In genomic region chr6:101585871-101586270, GRCm38 (mm10) we compare ENCODE assay signal across 14 mouse cellular contexts.
"Had no signal": no experiment of that assay in that cellular context is flagged by ENCODE, and none has a peak within 500 bp of the region (broad histone marks: within the 10 kb centered on the region; RNA-seq: fewer than 3 reads in every experiment).

No protein-coding gene starts in this region.

- H3K27ac ChIP-seq: macrophage; midbrain, embryonic 13.5 days; midbrain, embryonic 15.5 days; neural tube, embryonic 12.5 days; stomach, embryonic 15.5 days; stomach, postnatal 0 days had no signal

- H3K9me3 ChIP-seq: megakaryocyte, embryonic 14.5 days; midbrain, embryonic 13.5 days; midbrain, embryonic 15.5 days; neural tube, embryonic 12.5 days; stomach, embryonic 15.5 days had no signal

- H3K9ac ChIP-seq: lung, embryonic 14.5 days; midbrain, embryonic 13.5 days; midbrain, embryonic 15.5 days; neural tube, embryonic 12.5 days; stomach, embryonic 15.5 days had no signal

- ATAC-seq: midbrain, embryonic 13.5 days; midbrain, embryonic 15.5 days had no signal

- H3K36me3 ChIP-seq: midbrain, embryonic 13.5 days; midbrain, embryonic 15.5 days; neural tube, embryonic 12.5 days; stomach, embryonic 15.5 days had no signal

- H3K27me3 ChIP-seq: megakaryocyte, embryonic 14.5 days; midbrain, embryonic 13.5 days; midbrain, embryonic 15.5 days; neural tube, embryonic 12.5 days; stomach, embryonic 15.5 days had no signal

- H3K4me1 ChIP-seq: megakaryocyte, embryonic 14.5 days; midbrain, embryonic 13.5 days; midbrain, embryonic 15.5 days; neural tube, embryonic 12.5 days; stomach, embryonic 15.5 days had no signal

- H3K4me3 ChIP-seq: megakaryocyte, embryonic 14.5 days; midbrain, embryonic 13.5 days; midbrain, embryonic 15.5 days; neural tube, embryonic 12.5 days; stomach, embryonic 15.5 days had no signal

- DNase-seq: lung, adult 18-20 months; lung, embryonic 14.5 days; lung, postnatal 10 days; lung, postnatal 36 days; thymus, adult 2 months; thymus, postnatal 25 days; thymus, postnatal 4 days had no signal
